Mouse (Mus musculus) brain, adult 2 months (tissue): Measurements from ENCODE around the gene Wdhd1.

Experiments
- DNase-seq: peaks from one replicate; pipeline ENCODE4 v3.0.0; 2011; ENCODE audit warnings: low read depth, low spot score

Wdhd1 gene

DNA sequence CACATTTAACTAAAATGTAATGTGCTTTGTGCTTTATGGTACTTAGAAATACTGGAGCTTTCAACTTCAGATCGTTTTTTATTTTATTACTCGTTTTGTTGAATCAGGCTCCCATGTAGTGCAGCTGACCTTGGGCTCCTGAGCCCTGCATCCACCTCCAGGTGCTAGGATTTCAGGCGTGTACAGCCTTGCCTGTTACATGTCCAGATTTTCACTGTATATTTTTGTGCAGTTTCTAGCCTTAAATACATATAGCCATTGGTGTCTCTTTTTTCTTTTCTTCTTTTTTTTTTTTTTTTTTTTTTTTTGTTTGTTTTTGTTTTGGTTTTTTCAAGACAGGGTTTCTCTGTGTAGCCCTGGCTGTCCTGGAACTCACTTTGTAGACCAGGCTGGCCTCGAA is 4.9 kb upstream of the Wdhd1 start:
- DNase-seq = no peak

DNA sequence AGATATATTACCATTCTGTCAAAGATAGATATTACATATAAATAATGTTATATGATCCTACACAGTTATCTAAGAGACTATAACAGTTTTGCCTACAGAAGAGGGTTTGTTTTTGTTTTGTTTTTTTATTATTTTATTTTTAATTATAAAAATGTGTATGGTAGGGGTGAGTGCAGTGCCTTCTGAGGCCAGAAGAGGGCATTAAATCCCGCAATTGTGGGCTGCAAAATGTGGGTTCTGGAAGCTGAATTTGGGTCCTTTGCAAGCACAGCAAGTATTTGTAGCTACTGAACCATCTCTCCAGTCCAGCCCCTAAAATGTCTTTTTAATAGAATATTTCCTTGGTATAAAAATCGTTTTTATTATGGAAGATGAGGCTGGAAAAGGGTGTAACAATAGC is 2.4 kb upstream of the Wdhd1 start:
- DNase-seq = no peak

DNA sequence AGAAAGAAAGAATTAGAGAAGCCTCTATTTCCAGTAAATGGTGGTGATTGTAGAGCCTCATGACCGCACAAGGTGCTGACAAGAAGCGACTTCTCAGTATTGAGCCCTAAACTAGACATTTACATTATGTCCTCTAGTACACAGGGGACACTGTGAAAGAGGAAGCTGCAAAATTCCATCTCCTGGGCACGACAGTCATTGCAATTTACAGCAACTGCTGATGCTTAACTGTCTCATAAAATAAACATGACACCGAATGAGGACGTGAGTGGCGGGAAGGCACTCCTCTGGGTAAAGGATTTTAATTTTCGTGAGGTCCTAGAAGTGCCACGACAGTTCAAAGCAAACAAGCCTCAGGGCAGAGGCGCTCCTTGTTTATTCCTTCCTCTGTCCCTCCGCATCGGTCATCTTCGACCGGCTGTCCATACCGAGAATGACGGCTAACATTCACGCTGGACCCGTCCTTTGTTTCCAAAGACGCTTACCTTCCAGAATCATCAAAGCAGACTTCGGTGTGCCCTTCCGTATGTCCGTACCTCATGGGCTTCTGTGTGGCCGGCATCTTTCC is 537 bp downstream of the Wdhd1 start:
- DNase-seq = peak; percentile 7

DNA sequence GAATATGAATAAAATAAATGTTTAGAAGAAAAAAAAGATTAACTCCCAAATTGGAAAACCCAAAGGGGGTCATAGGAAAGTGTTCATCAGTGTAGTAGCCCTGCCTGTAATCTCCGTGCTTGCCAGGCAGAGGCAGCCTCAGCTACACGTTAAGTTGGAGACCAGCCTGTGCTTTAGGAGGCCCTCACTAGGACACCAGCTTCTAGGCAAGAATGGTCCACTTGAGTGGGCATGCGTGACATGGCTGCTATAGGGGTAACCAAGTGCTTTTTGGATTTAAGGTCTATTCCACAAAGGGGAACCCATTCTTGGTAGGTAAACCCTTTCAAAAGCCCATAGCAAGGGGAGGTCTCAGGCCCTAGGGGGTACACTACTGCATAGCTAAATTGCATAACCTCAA is 1.2 kb downstream of the Wdhd1 start:
- DNase-seq = peak; percentile 10

DNA sequence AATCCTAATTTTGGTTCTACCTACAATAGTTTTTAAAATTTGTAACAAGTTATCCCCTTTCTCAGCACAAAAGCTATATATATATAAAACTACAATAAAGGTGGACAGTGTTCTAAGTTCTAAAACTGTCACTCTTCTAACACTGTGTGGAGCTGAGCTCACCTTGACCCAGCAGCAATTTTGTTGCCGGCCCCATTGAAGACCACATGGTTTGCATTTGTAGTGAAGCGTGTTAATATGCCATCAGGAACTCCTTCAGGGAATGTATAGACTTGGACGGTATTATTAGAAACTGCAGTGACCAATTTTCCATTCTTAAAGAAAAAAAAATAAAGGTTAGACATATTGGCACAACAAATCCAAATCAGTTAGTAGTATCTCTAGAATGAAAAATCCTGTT is 2.9 kb downstream of the Wdhd1 start:
- no peak for DNase-seq

DNA sequence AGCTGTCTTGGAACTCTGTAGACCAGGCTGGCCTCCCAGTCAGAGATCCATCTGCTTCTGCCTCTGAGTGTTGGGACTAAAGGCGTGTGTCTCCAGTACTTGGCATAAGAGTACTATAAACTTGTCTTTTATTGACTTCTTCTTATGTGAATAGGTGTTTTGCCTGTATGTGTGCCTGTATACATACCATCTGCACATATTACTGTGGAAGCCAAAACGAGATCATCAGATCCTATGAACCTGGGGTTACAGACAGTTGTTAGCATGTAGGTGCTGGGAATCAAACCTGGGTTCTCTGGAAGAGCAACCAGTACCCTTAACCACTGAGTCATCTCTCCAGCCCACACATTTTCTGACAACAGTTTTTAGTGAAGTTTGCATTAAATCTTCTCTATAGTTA is 7.0 kb downstream of the Wdhd1 start:
- DNase-seq = no peak

DNA sequence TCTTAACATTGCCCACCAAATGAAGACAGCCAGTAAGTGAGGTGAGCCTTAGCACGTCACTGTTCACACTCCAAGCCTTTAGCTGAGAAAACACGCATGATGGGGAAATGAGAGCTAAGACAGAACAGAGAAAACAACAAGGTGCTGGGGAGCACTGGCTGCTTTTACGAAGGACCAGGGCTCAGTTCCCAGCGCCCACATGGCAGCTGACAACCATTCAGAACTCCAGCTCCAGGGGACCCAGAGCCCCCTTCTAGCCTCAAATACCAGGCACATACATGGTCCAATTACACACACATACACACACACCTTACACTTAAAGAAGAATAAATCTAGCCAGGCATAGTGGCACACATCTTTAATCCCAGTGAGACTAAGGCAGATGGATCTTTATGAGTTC is 7.6 kb downstream of the Wdhd1 start:
- no peak for DNase-seq

DNA sequence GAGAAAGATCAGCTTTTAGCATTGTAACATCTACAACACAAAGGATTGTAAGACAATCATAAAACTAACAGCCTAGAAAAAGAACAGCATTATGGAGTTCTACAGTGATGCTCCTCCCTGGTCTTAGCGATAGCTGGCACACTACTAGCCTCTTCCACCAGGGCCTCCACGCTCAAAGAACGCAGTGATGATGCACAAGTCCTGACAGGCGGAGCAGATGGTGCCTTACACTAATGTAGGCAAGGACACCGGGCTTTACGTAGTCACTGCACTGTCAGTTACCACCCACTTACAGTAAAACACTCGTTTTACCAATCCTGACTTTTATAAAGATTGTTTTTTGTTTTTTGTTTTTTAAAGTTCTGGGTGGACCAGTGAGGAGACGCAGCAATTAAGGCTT is 10.8 kb downstream of the Wdhd1 start:
- DNase-seq = peak; percentile 35

DNA sequence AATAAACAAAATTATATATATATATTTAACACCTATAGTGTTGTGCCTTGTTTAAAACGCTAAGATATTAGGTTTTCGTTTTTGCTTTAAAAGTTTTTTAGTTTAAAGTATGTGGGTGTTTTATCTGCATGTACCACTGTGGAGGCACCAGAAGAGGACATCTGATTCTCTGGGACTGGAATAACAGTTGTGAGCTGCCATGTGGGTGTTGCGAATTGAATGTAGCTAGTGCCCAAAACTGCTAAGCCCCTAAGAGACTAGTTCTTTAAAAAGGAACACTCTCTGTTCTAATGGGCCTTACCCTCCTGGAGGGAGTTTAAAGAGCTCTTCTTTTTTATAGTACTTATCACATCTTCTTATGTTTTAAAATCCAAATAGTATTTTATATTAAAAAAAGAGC is 11.8 kb downstream of the Wdhd1 start:
- peak; percentile 70 for DNase-seq

DNA sequence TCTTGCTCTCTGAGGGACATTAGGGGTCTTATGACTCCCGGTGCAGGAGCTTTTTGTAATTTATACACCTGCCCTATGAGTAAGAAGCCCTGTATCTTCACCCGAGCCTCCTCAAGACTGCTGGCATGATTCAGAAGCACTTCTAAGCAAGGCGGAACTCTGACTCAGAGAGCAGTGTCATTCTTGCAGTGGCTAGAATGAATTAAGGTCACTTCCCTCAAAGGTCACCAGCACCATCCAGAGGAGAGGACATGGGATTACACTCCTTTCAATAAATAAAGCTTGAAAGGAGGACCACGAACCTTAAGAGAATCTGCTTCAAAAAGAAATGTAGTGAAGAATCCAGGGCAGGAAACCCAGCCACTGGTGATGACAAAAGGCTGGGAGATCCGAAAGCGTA is 26.8 kb downstream of the Wdhd1 start:
- peak; percentile 63 for DNase-seq

DNA sequence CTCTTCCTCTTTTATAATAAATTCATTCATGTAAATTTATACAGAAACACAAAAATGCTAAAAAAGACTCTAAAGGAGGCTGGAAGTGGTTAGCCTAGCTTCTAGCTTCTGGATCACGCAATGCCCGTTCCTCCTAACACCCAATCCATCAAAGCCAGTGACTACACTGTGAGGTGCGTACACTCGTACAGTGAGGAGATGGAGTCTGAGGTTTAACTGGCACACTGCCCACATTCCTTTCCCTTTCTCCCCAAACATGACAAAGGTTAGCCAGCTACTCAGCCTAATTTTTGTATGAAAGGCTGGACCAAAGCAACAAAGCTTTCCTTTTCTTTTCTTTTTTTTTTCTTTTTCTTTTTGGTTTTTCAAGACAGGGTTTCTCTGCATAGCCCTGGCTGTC is 33.9 kb downstream of the Wdhd1 start:
- DNase-seq = no peak

DNA sequence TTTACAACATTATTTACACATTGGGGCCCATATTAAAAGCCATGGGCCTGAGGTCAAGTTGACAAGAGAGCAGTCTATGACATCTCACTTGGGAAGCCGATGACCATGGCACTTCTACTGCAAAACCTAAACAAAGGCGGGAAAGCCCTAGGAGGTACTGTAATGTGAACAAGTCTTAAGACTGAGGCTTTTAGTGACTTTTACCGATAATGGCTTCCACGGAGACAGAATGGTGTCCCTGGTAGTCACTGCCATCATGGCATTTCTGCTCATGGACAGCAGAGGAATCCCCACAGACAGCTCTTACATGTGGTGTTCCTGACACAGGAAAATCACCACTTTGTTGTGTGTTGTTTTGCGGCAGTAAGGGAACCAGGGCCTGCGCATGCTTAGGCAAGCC is 35.6 kb downstream of the Wdhd1 start:
- no peak for DNase-seq

DNA sequence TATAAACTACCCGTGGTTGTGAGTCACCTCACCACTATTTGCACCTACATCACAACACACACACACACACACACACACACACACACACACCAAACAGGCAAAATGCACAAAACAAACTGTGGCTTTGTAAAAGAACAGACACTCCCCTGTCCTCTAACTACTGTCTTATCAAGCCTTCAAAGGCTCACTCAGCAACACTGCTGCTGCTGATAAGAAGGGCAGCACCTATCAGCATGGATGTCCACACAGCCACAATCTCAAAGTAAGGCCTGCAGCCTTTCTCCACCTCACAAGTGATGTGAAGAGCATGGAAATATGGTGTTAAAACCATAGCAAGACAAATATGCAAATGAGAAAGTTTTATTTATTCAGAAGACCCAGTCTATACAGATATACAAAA is 36.1 kb downstream of the Wdhd1 start:
- DNase-seq = no peak

DNA sequence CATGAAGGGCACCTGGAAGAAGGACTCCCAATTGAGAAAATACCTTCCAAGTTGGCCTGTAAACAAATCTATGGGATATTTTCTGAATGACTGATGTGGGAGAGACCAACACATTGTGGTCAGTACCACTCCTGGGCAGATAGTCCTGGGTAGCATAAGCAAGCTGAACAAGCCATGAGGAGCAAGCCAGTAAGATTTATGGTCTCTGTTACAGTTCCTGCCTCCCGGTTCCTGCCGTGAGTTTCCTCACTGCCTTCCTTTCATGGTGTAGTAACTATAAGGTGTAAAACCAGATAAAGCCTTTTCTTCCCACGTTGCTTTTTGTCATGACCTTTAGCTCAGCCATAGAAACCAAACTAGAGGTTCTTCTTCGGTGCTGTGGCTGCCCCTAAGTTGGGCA is 39.4 kb downstream of the Wdhd1 start:
- no peak for DNase-seq

DNA sequence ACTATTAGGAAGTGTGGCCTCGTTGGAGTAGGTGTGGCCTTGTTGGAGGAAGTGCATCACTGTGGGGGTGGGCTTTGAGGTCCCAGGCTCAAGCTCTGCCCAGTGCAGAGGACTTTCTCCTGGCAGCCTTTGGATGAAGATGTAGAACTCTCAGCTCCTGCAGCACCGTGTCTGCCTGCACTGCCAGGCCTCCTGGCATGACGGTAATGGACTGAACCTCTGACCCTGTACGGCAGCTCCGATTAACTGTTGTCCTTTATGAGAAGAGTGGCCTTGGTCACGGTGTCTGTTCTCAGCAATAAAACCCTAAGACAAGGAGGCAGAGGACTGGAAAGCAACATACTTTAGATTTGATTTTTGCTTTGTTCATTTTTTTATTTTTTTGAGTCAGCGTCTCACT is 40.2 kb downstream of the Wdhd1 start:
- DNase-seq = no peak

DNA sequence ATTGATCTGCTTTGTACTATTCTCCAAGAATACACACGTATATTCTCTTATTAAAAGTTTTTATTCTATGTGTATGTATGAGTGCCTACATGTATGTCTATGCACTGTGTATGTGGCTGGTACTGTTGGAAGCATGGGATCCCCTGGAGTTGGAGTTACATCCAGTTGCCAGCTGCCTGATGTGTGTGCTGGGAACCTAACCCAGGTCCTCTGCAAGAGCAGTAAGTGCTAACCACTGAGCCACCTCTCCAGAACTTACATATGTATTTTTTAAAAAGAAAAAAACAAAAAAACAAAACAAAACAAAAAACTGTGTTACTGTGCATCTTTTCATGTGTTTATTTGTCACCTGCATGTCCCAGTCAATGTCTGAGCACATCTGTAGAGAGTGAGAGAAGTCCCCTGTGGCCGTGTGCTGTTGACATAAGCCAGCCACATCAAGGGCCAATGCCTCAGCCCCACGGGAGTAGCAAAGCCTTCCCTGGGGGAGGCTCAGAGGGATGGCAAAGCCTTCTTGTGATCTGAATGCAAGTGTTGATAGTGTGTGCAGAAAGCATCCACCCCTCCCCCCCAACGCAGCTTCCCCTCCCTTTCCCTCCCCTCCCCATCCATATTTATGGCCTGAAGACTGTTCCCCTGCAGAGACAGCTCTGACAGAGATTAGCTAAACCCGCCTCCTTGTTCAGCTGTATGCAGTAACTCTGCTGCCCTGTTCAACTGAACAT is 42.0 kb downstream of the Wdhd1 start:
- no peak for DNase-seq

DNA sequence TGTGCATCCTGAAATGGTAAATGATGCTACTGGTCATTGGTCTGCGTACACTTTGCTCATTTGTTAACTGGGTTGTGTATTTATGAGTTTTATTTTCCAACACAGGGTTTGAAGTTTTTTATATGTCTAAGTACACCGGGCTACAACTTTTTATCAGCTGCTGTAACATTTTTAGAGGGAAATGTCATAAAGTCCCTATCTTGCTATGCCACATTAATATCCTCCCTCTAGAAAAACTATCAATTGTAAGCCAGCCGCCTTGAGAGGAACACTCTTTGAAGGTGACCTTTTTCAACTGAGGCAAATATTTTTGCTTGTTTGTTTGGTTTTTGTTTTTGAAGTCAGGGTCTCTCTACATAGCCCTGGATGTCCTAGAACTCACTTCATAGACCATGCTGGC is 42.6 kb downstream of the Wdhd1 start:
- DNase-seq = no peak

DNA sequence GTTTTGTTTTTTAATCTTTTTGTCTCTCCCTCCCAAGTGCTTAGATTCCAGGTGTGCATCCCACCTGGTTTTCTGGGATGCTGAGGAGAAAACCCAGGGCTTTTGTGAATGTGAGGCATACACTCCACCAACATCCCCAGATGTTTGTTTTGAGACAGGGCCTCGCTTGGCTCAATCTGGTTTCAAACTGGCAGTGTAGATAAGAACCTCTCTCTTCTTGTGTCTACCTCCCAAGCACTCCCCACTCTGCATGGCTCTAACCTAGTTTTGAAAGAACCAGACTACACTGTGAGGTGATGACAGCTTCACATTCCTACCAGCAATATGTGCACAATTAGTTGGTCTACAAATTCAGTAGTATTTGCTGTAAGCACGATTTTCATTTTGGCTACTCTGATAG is 43.1 kb downstream of the Wdhd1 start:
- DNase-seq = no peak

DNA sequence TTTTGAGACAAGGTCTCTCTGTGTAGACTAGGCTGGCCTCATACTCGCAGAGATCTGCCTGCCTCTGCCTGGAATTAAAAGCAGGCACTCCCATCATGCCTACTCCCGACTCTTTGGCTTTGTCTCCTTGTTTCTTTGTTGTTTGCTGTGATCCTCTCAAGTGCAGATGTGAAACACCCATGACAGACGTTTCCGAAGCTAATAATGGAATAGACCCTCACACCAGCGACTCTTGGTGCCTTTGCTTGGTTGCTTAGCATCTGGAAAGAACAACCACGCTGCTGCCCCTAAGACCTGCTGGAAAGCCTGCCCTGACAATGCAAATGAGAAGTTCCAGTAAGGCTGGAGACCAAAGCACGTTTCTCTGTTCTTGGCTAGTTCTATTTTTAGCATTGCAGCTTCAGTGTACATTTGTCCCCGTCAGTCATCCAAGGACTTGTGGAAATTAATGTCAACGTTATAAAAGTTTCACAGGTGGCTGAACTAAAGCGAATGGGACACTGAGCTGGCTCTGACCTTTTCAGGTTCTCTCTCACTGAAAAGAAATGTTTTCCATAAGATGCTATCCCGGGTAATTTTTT is 46.8 kb downstream of the Wdhd1 start:
- no peak for DNase-seq

DNA sequence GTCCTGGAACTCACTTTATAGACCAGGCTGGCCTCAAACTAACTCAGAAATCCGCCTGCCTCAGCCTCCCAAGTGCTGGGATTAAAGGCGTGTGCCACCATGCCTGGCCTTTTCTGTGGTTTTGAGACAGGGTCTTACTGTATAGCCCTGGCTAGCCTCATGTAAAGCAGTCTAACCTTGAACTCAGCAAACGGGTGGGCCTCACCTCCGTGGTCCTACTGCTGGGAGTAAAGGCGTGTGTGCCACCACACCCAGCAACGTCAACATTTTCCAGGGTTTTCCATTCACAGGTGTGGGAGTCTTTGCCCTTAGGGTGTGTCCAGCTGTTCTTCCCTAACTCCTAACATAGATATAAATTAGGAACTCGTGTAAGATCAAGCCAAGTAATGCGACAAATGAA is 50.7 kb downstream of the Wdhd1 start:
- DNase-seq = no peak

DNA sequence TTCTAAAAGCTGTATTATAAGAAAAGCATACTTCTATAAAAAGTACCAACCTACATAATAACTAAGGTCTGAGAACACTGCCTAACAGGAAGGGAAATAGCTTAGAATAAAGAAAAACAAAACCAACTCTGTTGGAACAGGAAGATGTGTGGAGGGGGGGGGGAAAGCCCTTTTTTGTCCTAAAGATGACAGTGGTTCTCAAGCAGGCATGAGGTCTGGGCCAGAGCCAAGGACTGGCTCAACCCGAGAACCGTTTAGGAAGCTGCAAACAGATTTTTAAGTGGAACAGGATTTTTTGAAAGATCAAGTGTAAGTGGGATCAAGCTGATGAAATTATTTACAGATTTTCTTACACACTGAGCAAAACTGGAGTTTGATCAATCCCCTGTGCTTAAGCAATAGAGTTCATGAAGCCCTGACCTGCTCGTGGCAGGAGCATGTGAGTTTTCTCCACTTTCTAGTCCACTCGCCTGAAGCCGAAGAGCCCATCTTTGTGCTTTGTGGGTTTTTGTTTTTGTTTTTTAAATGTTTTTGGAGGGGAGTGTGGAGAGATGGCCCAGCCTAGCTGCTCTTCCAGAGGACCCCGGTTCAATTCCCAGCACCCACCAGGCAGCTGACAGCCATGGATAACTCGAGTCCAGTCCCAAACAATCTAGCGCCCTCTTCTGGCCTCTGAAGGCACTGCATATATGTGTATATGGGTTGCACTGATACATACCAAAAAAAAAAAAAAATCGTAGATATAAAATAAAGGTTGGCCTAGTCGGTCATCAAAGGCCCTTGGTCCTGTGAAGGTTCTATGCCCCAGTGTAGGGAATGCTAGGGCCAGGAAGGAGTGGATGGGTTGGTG is 52.0 kb downstream of the Wdhd1 start:
- DNase-seq = no peak

DNA sequence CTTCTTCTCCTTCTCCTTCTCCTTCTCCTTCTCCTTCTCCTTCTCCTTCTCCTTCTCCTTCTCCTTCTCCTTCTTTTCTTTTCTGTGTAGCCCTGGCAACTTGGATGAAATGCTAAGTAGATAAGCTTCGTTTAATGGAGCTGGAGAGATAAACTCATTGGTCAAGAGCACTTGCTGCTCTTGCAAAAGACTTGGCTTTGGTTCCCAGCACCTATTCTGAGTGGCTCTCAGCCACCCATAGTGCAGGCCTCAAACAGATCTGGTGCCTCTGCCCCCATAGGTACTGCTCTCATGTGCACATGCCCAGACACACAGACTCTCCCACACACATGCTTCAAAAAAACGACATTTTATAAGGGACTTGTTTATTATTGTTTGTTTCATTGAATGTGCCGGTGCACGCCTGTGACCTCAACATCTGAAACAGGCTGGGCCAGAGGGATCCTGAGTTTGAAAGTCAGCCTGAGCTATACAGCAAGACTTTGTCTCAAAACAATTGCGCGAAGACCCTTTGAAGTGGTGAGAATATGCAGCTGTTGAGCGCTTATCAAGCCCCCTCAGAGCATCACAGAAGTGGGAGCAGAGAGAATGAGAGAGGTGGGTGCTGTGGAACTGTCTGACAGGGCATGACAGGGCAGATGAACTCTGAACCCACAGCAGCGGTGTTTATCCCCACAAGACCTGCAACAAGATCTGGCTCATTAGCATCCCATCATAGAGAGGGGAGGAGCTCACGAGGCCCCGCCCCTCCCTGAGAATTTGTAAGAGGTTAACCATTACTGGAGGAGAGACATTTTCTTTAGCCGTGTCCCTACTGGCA is 53.8 kb downstream of the Wdhd1 start:
- no peak for DNase-seq
